Mouse (Mus musculus) left cerebral cortex, adult 6 months (tissue): ENCODE data around the gene Arl6ip6. TPM values are rescaled to one million over a fixed set of nuclear protein-coding genes. Genes with fewer than 3 reads are reported as not detected.

Experiments
- long read RNA-seq, 2 experiments: library from polyadenylated mRNA; unstranded; transcript quantifications; one replicate each; pipeline ENCODE4 v2.0.0; 2019 to 2020
- polyA plus RNA-seq: library from polyadenylated mRNA; unstranded; fragments of <200 nt; fragmentation: Nextera tagmentation; gene quantifications from 2 replicates; pipeline ENCODE4 v1.2.3, GENCODE M21; 2021

Arl6ip6 gene
- polyA plus RNA-seq = 7.5 and 9.2 TPM in 2 replicates
- long read RNA-seq, experiment 1, transcript Arl6ip6-201 (4 exons, 2,548 nt) = major isoform, 48 of 57 reads
- long read RNA-seq, experiment 1, partial matches to known transcripts = 1 of 57 reads
- long read RNA-seq, experiment 1, other reads (novel, unspliced or antisense) = 6 of 57 reads
- long read RNA-seq, experiment 2, transcript Arl6ip6-201 (4 exons, 2,548 nt) = major isoform, 11 of 18 reads
- long read RNA-seq, experiment 2, partial matches to known transcripts = 2 of 18 reads
- long read RNA-seq, experiment 2, other reads (novel, unspliced or antisense) = 4 of 18 reads

GRCm38 (mm10) chr2:53191523-53192220 is at the start of gene Arl6ip6:
Arl6ip6 (plus strand) TSS chr2:53191726.

GRCm38 (mm10) chr2:53190684-53191511 is 628 bp upstream of the Arl6ip6 start, which contains the start of gene Prpf40a:
Prpf40a (minus strand) TSS chr2:53191284.

Other genes starting within 250 kb of the Arl6ip6 start
- 33.2 and 40.8 TPM in 2 replicates for gene Prpf40a, start 442 bp upstream of the Arl6ip6 start, polyA plus RNA-seq